Mouse (Mus musculus): ENCODE data around the gene Add2.

Add2 gene

GRCm38 (mm10) chr6:86050586-86051268 lies 22.2 kb downstream of the Add2 start:
- DNase-seq, result no peak

DNA sequence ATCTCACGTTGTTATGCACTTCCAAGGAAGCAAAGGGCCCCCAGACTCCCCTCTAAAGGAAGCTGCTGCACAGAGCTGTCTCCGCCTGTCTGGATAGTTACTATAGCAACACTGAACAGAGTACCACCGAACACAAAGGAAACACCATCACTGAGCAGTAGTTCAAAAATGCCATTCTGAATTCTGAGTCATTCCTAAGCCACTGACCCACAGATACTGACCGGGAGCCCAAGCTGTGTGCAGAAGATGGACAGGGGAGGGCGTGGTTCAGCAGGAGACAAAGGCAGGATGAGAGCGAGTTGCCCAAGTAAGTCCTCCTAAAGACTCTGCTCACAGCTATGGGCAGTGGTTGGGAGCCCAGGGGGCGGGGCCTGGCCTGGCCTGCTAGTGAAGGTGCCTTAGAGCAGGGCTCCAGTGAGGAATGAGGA lies 23.6 kb downstream of the Add2 start:
- DNase-seq, result no peak

- no peak for DNase-seq
Observed at GRCm38 (mm10) chr6:86052556-86052955, 24.1 kb downstream of the Add2 start.

DNA sequence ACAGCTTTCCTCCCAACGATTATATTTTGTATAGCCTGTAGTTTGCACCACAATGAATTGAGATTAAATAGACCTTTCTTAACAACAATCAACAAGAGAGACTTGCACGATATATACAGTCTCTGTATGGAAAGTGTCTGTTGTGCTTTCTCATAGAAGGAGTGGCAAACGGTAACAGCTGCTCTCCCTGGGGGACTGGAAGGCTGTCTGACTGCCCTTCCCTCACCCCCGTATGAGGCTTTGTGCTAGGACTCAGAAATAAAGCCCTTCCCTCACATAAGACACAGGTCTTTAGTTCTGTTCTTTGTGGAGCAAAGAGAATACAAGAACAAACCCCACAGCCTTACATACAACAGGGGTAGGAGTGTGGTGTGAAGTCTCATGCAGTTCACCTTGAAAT lies 24.6 kb downstream of the Add2 start:
- no peak for DNase-seq

GRCm38 (mm10) chr6:86053594-86053993 lies 25.1 kb downstream of the Add2 start:
- DNase-seq, result no peak

- no peak for DNase-seq
Observed at GRCm38 (mm10) chr6:86058475-86058874, 30.0 kb downstream of the Add2 start.

GRCm38 (mm10) chr6:86059151-86059853 lies 30.8 kb downstream of the Add2 start:
- no peak for DNase-seq

- no peak for DNase-seq
Observed at GRCm38 (mm10) chr6:86060170-86060569, 31.7 kb downstream of the Add2 start.

- DNase-seq, result no peak
Observed at GRCm38 (mm10) chr6:86062226-86062625, 33.7 kb downstream of the Add2 start.

GRCm38 (mm10) chr6:86062684-86063083 lies 34.2 kb downstream of the Add2 start:
- DNase-seq, result no peak

- DNase-seq, result peak; percentile 95
Observed at GRCm38 (mm10) chr6:86064318-86065016, 36.0 kb downstream of the Add2 start.

DNA sequence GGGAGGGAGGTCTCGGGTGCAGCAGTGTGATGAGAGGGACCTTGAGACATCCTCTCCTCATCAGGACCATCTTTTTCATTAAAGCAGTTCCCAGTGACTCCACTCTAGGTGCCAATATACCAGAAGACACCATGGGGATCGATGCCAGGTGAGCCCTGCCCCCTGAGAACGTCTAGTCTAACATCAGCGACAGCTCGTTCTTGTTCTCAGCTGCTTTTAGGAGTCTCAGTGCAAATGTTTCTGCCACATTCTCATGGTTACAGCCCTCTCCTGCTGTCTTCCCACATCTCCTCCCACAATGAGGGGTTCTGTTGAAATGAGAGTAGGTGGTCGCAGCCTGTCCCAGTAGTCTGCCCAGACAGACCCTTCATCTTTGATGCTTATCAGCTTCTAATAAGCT lies 38.2 kb downstream of the Add2 start:
- peak; percentile 57 for DNase-seq

DNA sequence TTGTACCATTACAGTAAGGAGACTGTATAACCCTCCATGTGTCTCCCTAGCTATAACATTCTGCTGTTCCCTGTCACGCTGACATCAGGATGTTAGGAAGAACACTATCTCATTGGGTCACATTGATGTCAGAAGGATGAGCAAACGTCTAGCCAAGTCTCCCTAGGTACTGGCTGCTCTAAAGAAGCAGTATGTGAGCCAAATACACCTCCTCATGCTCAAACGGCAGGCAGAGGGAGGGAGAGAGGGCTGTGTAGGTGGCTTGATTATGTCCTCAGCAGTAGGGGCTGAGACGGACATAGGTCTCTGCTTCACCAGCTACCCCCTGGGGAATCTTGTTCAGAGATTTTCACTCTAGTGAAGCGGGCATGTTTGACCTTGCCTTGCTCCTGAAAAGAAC lies 38.7 kb downstream of the Add2 start:
- DNase-seq, result peak; percentile 40

GRCm38 (mm10) chr6:86069009-86069408 lies 40.5 kb downstream of the Add2 start:
- peak; percentile 59 for DNase-seq

GRCm38 (mm10) chr6:86069856-86070255 lies 41.4 kb downstream of the Add2 start:
- no peak for DNase-seq

DNA sequence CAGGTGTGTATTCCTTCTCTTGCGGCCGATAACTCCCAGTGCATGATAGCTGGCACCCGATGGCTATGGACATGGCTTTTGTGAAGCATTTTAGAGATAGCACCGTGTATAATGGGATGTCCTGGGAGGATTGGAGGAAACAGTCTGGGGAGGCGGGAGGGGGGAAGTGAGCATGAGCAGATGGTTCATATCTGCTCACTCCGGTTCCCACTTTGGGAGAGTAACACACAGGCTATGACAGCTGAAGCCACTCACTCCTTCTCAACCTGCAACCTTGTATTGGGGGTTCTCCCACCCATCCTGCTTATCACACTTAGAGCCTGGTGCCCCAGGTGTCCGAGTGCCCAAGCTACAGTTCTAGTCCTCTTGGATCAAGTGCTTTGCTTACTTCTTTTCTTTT lies 41.8 kb downstream of the Add2 start:
- DNase-seq, result no peak

DNA sequence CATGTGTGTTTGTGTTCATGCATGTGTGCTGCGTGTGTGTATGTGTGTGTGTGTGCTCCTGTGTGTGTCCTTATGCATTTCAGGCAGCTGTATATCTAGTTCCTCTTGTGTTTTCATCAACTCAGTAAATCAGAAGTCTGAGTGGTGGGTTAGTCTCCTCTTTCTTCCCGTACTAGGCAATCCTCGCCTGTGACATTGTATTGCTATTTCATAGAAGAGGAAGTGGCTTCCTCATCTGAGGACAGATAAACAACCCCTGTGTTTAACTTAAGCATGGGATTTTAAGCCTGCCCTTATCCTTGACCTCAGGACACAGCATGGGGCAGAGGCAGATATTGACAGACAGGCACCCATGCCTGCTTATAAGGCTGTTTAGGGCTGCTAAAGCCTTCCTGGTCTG lies 45.4 kb downstream of the Add2 start:
- no peak for DNase-seq

GRCm38 (mm10) chr6:86074538-86075204 lies 46.2 kb downstream of the Add2 start:
- no peak for DNase-seq

DNA sequence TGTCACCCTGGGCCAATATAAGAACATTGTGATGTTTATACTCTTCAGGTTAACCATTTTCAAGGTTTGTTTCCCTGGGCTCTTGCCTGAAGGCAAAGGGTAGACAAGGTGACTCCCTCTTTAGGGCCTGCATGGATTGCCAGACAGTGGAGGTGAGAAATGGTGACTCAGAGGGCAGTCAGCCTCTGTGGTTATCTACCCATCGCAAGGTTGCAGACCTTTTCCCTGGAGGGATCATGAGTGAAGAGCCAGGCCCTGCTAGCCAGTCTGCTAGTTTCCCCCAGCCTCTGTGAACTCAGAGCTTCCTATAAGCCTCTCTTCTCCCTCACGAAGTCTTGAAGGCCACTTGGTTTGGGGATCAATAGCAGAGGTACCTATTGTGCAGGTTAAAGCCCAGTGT lies 48.0 kb downstream of the Add2 start:
- no peak for DNase-seq

GRCm38 (mm10) chr6:86077880-86078279 lies 49.4 kb downstream of the Add2 start:
- DNase-seq, result no peak

GRCm38 (mm10) chr6:86078361-86079010 lies 50.0 kb downstream of the Add2 start:
- no peak for DNase-seq

DNA sequence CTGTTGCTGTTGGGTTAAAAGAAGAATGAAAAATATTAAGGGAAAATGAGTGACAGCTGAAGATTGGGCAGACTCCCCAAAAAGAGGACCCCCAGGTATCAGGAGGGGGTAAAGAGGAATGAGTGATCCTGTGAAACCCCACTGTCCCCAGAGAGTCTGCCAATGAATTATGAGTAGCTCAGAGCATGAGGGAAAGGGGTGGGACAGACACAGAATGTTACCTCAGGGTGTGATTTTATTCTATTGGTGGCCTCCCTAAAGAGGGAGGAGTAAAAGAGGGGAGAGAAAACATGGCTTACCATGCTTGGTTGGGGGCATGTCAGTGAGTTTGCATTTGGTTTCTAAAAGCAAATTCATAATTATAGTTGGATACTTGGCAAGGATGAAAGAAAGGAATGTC lies 50.8 kb downstream of the Add2 start:
- DNase-seq, result no peak

GRCm38 (mm10) chr6:86085518-86085917 lies 57.0 kb downstream of the Add2 start:
- DNase-seq, result no peak
